Mouse (Mus musculus) liver, adult 2 months (tissue): ENCODE data around the gene Rdh16. TPM values are rescaled to one million over a fixed set of nuclear protein-coding genes. Genes with fewer than 3 reads are reported as not detected.
A peak's percentile ranks its signal among the peaks of the same experiment; 100 is the strongest.

ENCODE experiments used
- DNase-seq: peaks from one replicate; pipeline ENCODE4 v3.0.0-alpha.2; 2011; ENCODE audit warnings: low read depth, low spot score; ENCODE audit errors: extremely low read depth
- H3K27ac ChIP-seq: fragments of 200-500 bp; replicated peaks from 2 replicates; pipeline ENCODE4 v1.5.1; 2012; ENCODE audit warnings: low read depth, mild to moderate bottlenecking, control low read depth, inconsistent platforms, low read length; ENCODE audit not compliant: insufficient read depth
- H3K27me3 ChIP-seq: fragments of 200-500 bp; 2 replicates; pipeline ENCODE4 v1.6.1; 2012; ENCODE audit warnings: mild to moderate bottlenecking, moderate library complexity, low read length, inconsistent platforms; ENCODE audit not compliant: control insufficient read depth, insufficient read depth
- H3K36me3 ChIP-seq: fragments of 200-500 bp; 2 replicates; pipeline ENCODE4 v1.6.1; 2012; ENCODE audit warnings: low read length, inconsistent platforms; ENCODE audit not compliant: control insufficient read depth, insufficient read depth
- H3K4me1 ChIP-seq: fragments of 200-500 bp; 2 replicates; pipeline ENCODE4 v1.6.1; 2011; ENCODE audit warnings: low read length; ENCODE audit not compliant: control insufficient read depth, insufficient read depth
- H3K4me3 ChIP-seq: fragments of 200-500 bp; 2 replicates; pipeline ENCODE4 v1.5.1; 2011; ENCODE audit warnings: low read depth, mild to moderate bottlenecking, control low read depth, low read length, moderate library complexity; ENCODE audit not compliant: insufficient read depth
- H3K79me2 ChIP-seq: fragments of 200-500 bp; 2 replicates; pipeline ENCODE4 v1.6.1; 2012; ENCODE audit warnings: inconsistent platforms, mild to moderate bottlenecking, low read length, moderate library complexity; ENCODE audit not compliant: control insufficient read depth, insufficient read depth
- H3K9ac ChIP-seq: fragments of 200-500 bp; 2 replicates; pipeline ENCODE4 v1.6.1; 2012; ENCODE audit warnings: low read depth, mild to moderate bottlenecking, control low read depth, inconsistent platforms, low read length
- CTCF ChIP-seq: fragments of 200-500 bp; IDR thresholded peaks from 2 replicates; pipeline ENCODE4 v1.5.1; 2011; ENCODE audit warnings: low read depth, low read length, control low read depth
- POLR2A ChIP-seq: fragments of 200-500 bp; IDR thresholded peaks from 2 replicates; pipeline ENCODE4 v1.6.1; 2011; ENCODE audit warnings: low read length, control low read depth; ENCODE audit not compliant: insufficient read depth; ENCODE audit errors: extremely low read depth
- WGBS: fragments of 180-500 bp; shearing (Covaris S2); methylation state at CpG from one replicate; pipeline ENCODE4 v1.1.7; 2018; 5-methylcytosine and 5-hydroxymethylcytosine counted together
- polyA plus RNA-seq: library from polyadenylated mRNA; depleted of rRNA; stranded (reverse); fragments of >200 nt; gene quantifications from 2 replicates; pipeline ENCODE4 v1.2.3, GENCODE M21; 2012
- total RNA-seq: library from RNA; depleted of rRNA; stranded (reverse); fragments of >200 nt; gene quantifications from 2 replicates; pipeline ENCODE4 v1.2.3, GENCODE M21; 2014

The Rdh16 gene
- total and polyA plus RNA-seq, 2 experiments = 55.8 to 111 TPM

- WGBS = 37% methylated on average over 3 of the region's 3 CpGs
- H3K27ac ChIP-seq = peak within 1 kb of the TSS; percentile 76
Observed at GRCm38 (mm10) chr10:127866232-127866631, 65.3 kb downstream of the Rdh16 start, which contains the start of gene Rdh16f2. Rdh16f2 (plus strand) TSS chr10:127866474.

GRCm38 (mm10) chr10:127872484-127872883 lies 71.5 kb downstream of the Rdh16 start:
- 26% methylated on average over 4 of the region's 4 CpGs for WGBS
- Histone ChIP-seq H3K4me1 (peaks cover 13% of the 10 kb centered on the region), H3K79me2 (peaks cover 8% of the 10 kb centered on the region; the same call in 1 of the 2 replicates), H3K27ac (peak overlapping the region; percentile 8; the same call in 1 of the 2 replicates), H3K27me3 (no peaks in the 10 kb centered on the region), H3K36me3 (no peaks in the 10 kb centered on the region), H3K9ac (no peak overlapping the region), H3K4me3 (no peak overlapping the region)
- DNase-seq = peak; percentile 77
- TF ChIP-seq CTCF (0 out of 2 replicates have a peak, but pooled peaks have one; percentile 7), POLR2A (no peak)

More at GRCm38 (mm10) chr10:127866232-127866631, 65.3 kb downstream of the Rdh16 start, which contains the start of gene Rdh16f2:
- H3K36me3 ChIP-seq = no peaks in the 10 kb centered on the region
- H3K79me2 ChIP-seq = peaks cover 8% of the 10 kb centered on the region; the same call in 1 of the 2 replicates
- H3K27me3 ChIP-seq = no peaks in the 10 kb centered on the region
- peak; percentile 95 for DNase-seq
- TF ChIP-seq CTCF (no peak), POLR2A (no peak)
- peak within 1 kb of the TSS; percentile 30 for H3K4me3 ChIP-seq
- peaks cover 17% of the 10 kb centered on the region for H3K4me1 ChIP-seq
- peak within 1 kb of the TSS; percentile 22 for H3K9ac ChIP-seq

GRCm38 (mm10) chr10:127877681-127878080 lies 76.7 kb downstream of the Rdh16 start:
- TF ChIP-seq POLR2A = no peak
- no peak for TF ChIP-seq CTCF
- Histone ChIP-seq H3K27ac (peak overlapping the region; percentile 95), H3K4me3 (no peak overlapping the region), H3K27me3 (no peaks in the 10 kb centered on the region), H3K9ac (no peak overlapping the region), H3K79me2 (no peaks in the 10 kb centered on the region; the same call in 1 of the 2 replicates), H3K36me3 (no peaks in the 10 kb centered on the region), H3K4me1 (peaks cover 38% of the 10 kb centered on the region)
- peak; percentile 97 for DNase-seq
- 20% methylated on average over 2 of the region's 2 CpGs for WGBS

GRCm38 (mm10) chr10:127878262-127879057 lies 77.5 kb downstream of the Rdh16 start:
- H3K27me3 ChIP-seq = no peaks in the 10 kb centered on the region
- no peaks in the 10 kb centered on the region for H3K79me2 ChIP-seq
- no peak overlapping the region for H3K4me3 ChIP-seq
- peaks cover 38% of the 10 kb centered on the region for H3K4me1 ChIP-seq
- H3K36me3 ChIP-seq = peaks cover 2% of the 10 kb centered on the region; the same call in 1 of the 2 replicates
- DNase-seq = no peak
- peak overlapping the region; percentile 95 for H3K27ac ChIP-seq
- no peak for TF ChIP-seq POLR2A
- TF ChIP-seq CTCF = no peak
- peak overlapping the region; percentile 57 for H3K9ac ChIP-seq
- 20% methylated on average over 3 of the region's 3 CpGs for WGBS

DNA sequence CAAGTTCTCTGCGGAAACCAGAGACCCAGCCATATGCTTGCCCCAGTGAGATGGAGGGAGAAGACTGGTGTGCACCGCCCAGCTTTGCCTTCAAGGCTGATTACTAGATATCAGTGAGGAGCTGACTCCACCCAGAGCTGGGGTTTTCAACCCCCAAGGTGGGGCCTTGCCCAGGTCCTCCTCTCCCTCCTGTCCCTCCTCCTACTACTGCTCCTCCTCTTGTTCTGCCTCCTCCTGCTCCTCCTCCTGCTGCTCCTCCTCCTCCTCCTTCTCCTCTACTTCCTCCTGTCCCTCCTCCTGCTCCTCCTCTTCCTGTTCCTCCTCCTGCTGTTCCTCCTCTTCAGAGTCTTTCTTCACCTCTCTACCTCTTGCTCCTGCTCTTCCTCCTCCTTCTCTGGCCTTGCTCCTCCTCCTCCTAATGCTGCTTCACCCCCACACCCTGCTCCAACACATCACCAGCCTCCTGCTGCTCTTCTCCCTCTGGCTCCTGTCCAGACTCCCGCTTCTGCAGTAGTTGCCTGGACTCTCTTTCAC lies 78.3 kb downstream of the Rdh16 start:
- peak overlapping the region; percentile 95 for H3K27ac ChIP-seq
- peak; percentile 98 for DNase-seq
- H3K4me1 ChIP-seq = peaks cover 45% of the 10 kb centered on the region
- 24% methylated on average over 3 of the region's 3 CpGs for WGBS
- peak overlapping the region; percentile 80 for H3K9ac ChIP-seq
- H3K4me3 ChIP-seq = peak overlapping the region; percentile 36
- TF ChIP-seq POLR2A = peak; percentile 71; the same call in 1 of the 2 replicates
- TF ChIP-seq CTCF = no peak
- no peaks in the 10 kb centered on the region for H3K27me3 ChIP-seq
- no peaks in the 10 kb centered on the region for H3K79me2 ChIP-seq
- H3K36me3 ChIP-seq = peaks cover 9% of the 10 kb centered on the region

GRCm38 (mm10) chr10:127881041-127881440 lies 80.1 kb downstream of the Rdh16 start:
- TF ChIP-seq CTCF (no peak), POLR2A (no peak)

More at GRCm38 (mm10) chr10:127881041-127881440, 80.1 kb downstream of the Rdh16 start:
- Histone ChIP-seq H3K4me3 (no peak overlapping the region), H3K4me1 (peaks cover 58% of the 10 kb centered on the region), H3K9ac (peak overlapping the region; percentile 42), H3K27me3 (no peaks in the 10 kb centered on the region), H3K27ac (peak overlapping the region; percentile 93), H3K79me2 (peaks cover 5% of the 10 kb centered on the region; the same call in 1 of the 2 replicates), H3K36me3 (peaks cover 24% of the 10 kb centered on the region)
- 21% methylated on average over 4 of the region's 4 CpGs for WGBS
- peak; percentile 91 for DNase-seq
